Mouse (Mus musculus) embryonic fibroblast, embryonic 13.5 days (primary cell): ENCODE data around the gene Sectm1a. TPM values are rescaled to one million over a fixed set of nuclear protein-coding genes. Genes with fewer than 3 reads are reported as not detected.
"Not testable (repeated sequence)": the region's sequence is repeated elsewhere in the genome, so short reads cannot be mapped to it uniquely, and the experiment has no call there.

Source experiments
- H3K27ac ChIP-seq: 2 replicates; pipeline ENCODE4 v1.5.1; 2012; ENCODE audit warnings: low read length, control low read depth, inconsistent platforms; ENCODE audit not compliant: insufficient read depth
- H3K4me1 ChIP-seq: 2 replicates; pipeline ENCODE4 v1.6.1; 2011; ENCODE audit warnings: low read length; ENCODE audit not compliant: control insufficient read depth, insufficient read depth
- H3K4me3 ChIP-seq: 2 replicates; pipeline ENCODE4 v1.5.1; 2011; ENCODE audit warnings: mild to moderate bottlenecking, control low read depth, low read length; ENCODE audit not compliant: insufficient read depth
- CTCF ChIP-seq: IDR thresholded peaks from 2 replicates; pipeline ENCODE4 v1.5.1; 2011; ENCODE audit warnings: mild to moderate bottlenecking, control low read depth, low read length, moderate library complexity, borderline replicate concordance; ENCODE audit not compliant: insufficient read depth
- POLR2A ChIP-seq: IDR thresholded peaks from 2 replicates; pipeline ENCODE4 v1.6.1; 2011; ENCODE audit warnings: low read depth, mild to moderate bottlenecking, control low read depth, low read length, moderate library complexity
- polyA plus RNA-seq: library from polyadenylated mRNA; stranded (reverse); fragments of >200 nt; gene quantifications from 2 replicates; pipeline ENCODE4 v1.2.4, GENCODE M21; 2011; ENCODE audit warnings: low read depth; ENCODE audit not compliant: missing spikeins, insufficient read length

Sectm1a gene
- polyA plus RNA-seq, 1 experiment = not detected

- no peak overlapping the region for H3K27ac ChIP-seq
- no peaks in the 10 kb centered on the region for H3K4me1 ChIP-seq
- TF ChIP-seq CTCF (no peak), POLR2A (no peak)
- no peak overlapping the region for H3K4me3 ChIP-seq
These were observed 9.9 kb upstream of the Sectm1a start for GRCm38 (mm10) chr11:121090943-121091342.

- no peaks in the 10 kb centered on the region for H3K4me1 ChIP-seq
- TF ChIP-seq CTCF (no peak), POLR2A (no peak)
- no peak overlapping the region for H3K4me3 ChIP-seq
- no peak overlapping the region for H3K27ac ChIP-seq
These were observed 8.9 kb upstream of the Sectm1a start for GRCm38 (mm10) chr11:121089756-121090546.

GRCm38 (mm10) chr11:121088997-121089396 lies 8.0 kb upstream of the Sectm1a start:
- TF ChIP-seq CTCF = no peak
- no peak for TF ChIP-seq POLR2A
- Histone ChIP-seq H3K27ac (no peak overlapping the region), H3K4me3 (no peak overlapping the region), H3K4me1 (no peaks in the 10 kb centered on the region)

DNA sequence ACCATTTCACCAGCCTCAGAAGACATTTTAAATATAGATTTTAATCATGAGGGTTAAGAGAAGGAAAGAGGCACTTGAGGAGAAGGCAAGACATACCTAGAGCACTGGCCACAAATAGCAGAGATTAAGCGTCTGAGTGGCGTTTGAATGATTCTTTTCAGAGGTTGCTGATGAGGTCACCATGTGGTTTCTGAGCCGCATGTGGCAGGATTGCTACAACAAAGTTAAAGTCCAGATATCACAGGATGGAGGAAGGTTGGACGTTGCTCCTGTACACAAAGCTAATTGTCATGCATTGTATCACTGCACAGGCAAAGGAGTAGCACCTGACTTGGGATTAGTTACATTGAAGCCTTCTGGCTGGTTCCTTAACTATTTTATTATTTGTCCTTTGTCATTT lies 5.3 kb upstream of the Sectm1a start:
- Histone ChIP-seq H3K4me1 (no peaks in the 10 kb centered on the region), H3K27ac (no peak overlapping the region), H3K4me3 (no peak overlapping the region)
- TF ChIP-seq CTCF = no peak
- no peak for TF ChIP-seq POLR2A

DNA sequence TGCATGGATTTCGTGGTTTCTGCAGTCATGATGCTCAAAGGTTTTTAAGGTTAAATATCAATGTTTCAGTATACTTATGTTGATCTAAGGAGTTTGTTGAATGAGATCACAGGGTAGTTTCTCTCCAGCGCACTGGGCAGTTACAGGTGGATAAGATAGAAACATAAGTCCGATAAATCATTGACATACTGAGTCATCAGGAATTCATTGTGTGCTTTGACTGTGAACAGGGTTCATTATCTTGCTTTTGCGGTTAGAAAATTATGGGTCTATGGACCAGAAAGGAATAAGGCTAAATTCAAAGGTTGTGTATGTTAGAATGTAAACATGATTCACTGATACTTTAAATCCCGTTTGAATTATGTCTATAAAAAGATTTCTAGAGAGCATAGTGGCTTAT lies 4.2 kb upstream of the Sectm1a start:
- Histone ChIP-seq H3K4me3 (no peak overlapping the region), H3K27ac (no peak overlapping the region), H3K4me1 (no peaks in the 10 kb centered on the region)
- TF ChIP-seq CTCF (no peak), POLR2A (no peak)

GRCm38 (mm10) chr11:121082857-121083500 lies 2.0 kb upstream of the Sectm1a start:
- TF ChIP-seq POLR2A (no peak), CTCF (no peak)
- no peaks in the 10 kb centered on the region for H3K4me1 ChIP-seq
- no peak overlapping the region for H3K4me3 ChIP-seq
- no peak overlapping the region for H3K27ac ChIP-seq

GRCm38 (mm10) chr11:121082250-121082649 lies 1.2 kb upstream of the Sectm1a start:
- no peak overlapping the region for H3K27ac ChIP-seq

GRCm38 (mm10) chr11:121080330-121080729 lies 690 bp downstream of the Sectm1a start:
- Histone ChIP-seq H3K27ac (no peak overlapping the region), H3K4me1 (no peaks in the 10 kb centered on the region), H3K4me3 (no peak overlapping the region)
- TF ChIP-seq POLR2A (no peak), CTCF (no peak)

More at GRCm38 (mm10) chr11:121082250-121082649, 1.2 kb upstream of the Sectm1a start:
- Histone ChIP-seq H3K4me3 (no peak overlapping the region), H3K4me1 (no peaks in the 10 kb centered on the region)
- TF ChIP-seq CTCF = no peak
- TF ChIP-seq POLR2A = no peak

GRCm38 (mm10) chr11:121075655-121076054 lies 5.4 kb downstream of the Sectm1a start:
- TF ChIP-seq POLR2A (no peak), CTCF (no peak)
- no peak overlapping the region for H3K4me3 ChIP-seq
- no peaks in the 10 kb centered on the region for H3K4me1 ChIP-seq
- no peak overlapping the region for H3K27ac ChIP-seq

DNA sequence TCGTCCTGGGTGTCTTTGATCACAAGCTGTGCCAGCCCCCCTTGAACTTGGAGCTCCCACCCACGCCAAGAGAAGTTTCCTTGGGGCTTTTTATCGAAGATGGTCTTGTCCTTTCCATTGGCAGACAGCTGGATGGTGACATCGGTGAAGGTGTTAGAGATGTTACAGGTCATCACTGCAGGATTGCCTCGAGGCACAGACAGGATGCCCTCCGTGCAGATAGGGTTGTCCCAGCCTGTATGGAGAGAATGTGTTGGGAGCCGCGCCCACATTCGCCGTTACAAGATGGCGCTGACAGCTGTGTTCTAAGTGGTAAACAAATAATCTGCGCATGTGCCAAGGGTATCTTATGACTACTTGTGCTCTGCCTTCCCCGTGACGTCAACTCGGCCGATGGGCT lies 11.4 kb downstream of the Sectm1a start:
- not testable (repeated sequence) for H3K4me3 ChIP-seq, H3K27ac ChIP-seq, H3K4me1 ChIP-seq

GRCm38 (mm10) chr11:121067895-121068294 lies 13.1 kb downstream of the Sectm1a start:
- Histone ChIP-seq H3K27ac (no peak overlapping the region), H3K4me1 (no peaks in the 10 kb centered on the region), H3K4me3 (no peak overlapping the region)
- TF ChIP-seq POLR2A = no peak
- no peak for TF ChIP-seq CTCF
